Mouse (Mus musculus) induced T-regulatory cell, adult 2 months (primary cell): Measurements from ENCODE around the gene Cfap298.

Experiments used
- DNase-seq: peaks from one replicate; pipeline ENCODE4 v3.0.0-alpha.2; 2012; ENCODE audit warnings: low read depth

The Cfap298 gene

GRCm38 (mm10) chr16:90911766-90912165 lies 23.1 kb downstream of the Cfap298 start:
- DNase-seq: no peak

GRCm38 (mm10) chr16:90910855-90911533 lies 23.9 kb downstream of the Cfap298 start:
- no peak for DNase-seq

DNA sequence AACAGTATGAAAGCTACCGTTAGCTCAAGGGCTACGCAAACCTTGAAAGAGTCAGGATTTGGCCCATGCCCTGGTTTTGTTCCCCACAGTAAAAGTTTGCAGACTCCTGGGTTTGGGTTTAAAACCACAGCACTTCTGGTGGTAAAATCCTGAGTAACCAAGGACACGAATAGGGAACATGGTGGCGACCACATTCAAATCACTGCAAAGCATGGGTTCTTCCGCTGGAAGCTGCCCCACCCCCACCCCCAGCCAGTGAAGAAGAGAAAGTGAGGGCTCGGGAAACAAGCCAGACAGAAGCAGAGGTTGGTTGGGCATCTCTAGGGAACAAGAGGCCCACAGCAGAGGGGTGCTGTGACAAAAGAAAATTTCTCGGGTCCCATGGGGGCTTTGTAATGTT lies 27.7 kb downstream of the Cfap298 start:
- no peak for DNase-seq

DNA sequence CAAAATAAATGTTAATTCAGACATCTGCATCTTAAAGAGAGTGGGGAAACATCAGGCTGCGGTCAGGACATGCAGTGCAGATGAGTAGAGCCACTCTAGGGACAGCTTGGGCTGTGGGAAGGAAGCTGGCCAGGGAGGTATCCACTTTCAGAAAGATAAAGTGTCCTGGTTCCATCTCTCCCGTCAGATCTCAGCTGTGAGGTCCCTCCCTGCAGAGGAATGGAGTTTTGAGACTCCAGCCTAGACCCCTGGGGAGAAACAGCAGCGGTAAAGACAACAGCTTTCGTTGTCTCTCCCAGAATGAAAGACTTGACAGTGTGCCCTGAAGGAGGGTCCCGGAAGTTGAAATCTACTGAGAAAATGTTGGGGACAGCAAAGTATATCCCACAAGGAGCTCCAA lies 31.6 kb downstream of the Cfap298 start:
- DNase-seq: no peak

DNA sequence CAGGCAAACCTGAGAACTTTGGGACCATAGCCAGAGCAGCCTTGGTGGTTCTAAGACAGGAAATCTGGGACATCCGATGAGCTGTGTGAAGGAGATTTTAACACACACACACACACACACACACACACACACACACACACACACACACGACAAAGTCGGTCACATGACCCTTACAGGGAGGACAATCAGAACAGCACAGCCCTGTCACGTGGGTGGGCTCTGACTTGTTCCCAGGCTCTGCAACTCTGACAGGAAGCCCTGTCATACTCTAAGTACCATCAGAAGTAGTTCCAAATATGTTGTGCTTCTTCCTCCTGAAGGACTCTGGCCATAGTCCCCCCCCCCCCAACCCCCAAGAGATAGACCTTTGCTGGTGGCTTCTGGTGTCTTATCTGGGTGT lies 33.5 kb downstream of the Cfap298 start:
- no peak for DNase-seq

DNA sequence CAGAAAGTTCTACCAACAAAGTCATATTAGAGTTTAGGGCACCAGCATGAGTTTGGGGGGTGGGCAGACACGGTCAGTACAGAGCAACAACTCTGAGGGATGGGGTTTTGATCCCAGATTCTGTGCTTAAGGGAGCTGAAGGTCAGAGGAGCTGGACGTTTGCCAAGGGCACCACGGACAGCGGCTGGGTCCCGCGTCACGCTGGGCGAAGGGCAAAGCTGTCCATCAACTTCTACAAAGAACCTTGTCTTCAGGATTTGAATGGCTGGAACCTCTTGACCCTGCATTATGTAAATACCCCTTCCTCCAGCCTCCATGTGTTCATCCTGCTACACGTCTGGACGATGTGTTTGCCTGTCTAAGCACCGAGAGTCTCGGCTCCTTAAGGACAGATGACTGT lies 35.4 kb downstream of the Cfap298 start:
- no peak for DNase-seq

DNA sequence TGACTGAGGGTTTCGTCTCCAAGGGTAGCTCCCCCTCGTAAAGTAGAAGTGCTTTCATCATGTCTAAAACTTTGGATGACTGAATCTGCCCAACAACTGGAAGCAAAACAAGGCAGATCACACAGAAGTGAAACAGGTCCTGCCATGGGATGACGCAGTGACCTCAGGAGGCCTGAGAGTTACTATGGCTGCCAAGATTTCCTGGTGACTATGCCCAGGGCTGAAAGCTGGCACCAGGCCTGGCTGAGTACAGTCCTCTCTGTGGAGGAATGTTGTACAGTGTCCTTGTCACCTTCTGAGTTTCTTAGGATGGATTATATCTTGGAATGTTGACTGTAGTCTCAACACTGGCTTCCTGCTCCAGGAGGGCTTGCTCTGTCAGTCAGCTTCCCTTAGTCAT lies 37.3 kb downstream of the Cfap298 start:
- DNase-seq: no peak

GRCm38 (mm10) chr16:90893792-90894191 lies 41.1 kb downstream of the Cfap298 start:
- peak; percentile 15 for DNase-seq

DNA sequence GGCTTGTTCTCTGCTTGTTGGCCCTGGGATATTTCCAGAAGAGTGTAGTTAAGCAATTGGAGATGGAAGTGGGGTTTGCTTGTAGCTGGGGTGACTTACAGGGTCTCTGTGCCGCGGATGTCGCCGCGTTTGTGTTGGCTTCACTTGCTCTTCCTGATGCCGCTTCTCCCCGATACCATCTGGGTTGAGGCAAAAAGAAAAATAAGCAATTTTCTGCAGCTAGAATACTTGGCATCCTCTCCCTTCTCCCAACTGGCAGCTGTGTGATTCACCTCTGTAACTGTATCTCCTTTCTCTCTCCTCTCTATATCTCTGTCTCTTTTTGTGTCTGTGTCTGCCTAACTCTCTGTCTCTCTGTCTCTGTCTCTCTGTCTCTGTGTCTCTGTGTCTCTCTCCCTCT lies 41.9 kb downstream of the Cfap298 start:
- DNase-seq: no peak

DNA sequence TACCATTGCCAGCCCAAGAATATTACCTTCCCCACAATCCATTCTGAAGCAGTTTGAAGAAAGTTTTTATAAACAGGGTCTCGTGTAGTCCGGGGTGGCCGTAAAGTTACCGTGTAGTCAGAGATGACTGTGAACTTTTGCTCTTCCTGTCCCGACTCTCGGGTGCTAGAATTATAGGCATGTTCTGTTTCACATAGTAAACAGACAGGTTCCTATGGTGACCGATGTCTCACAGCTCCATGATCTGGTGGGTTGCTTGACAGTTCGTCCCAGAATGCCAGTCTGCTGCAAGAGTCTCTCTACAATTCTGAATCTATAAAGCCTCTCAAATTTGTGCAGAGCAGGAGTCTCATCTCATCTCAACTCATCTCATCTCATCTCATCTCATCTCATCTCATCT lies 42.8 kb downstream of the Cfap298 start:
- DNase-seq: peak; percentile 6

- no peak for DNase-seq
Observed at GRCm38 (mm10) chr16:90891601-90892000, 43.3 kb downstream of the Cfap298 start.

- no peak for DNase-seq
Observed at GRCm38 (mm10) chr16:90890683-90891082, 44.2 kb downstream of the Cfap298 start.

DNA sequence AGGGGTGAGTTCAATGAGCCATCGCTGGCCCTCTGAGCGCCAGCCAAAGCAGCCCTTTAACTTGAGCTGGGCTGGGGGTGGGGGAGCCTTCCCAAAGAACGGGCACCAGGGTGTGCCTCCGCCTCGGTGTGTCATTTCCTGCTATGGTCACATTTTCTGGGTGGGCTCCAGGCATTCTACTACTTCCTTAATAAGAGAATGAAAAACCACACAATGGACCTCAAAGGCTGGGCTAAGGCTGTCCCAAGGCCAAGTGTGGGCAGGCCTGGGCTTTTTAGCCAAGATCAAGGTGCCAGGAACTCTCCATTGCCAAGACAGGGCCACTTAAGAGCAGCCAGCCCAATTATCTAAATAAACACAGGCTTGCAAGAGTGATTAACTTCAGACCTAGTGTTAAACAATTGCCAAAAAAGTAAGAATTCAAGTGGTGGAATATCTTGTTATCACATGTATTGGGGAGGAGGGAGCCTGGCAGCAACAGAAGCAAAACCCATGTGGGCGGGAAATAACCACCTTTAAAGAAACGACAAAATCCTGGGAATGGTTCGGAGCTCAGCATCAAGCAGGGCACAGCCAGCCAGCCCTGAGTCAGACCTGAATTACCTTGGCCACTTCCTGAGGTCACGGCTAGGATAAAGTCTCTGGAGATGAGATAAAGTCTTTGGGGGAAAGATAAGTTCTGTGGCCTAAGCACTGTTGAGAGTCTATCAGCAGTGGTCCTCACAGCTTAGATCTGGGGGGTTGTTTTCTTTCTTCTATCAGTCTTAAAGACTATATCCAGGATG lies 48.9 kb downstream of the Cfap298 start:
- no peak for DNase-seq

- no peak for DNase-seq
Observed at GRCm38 (mm10) chr16:90885351-90885750, 49.6 kb downstream of the Cfap298 start.

- no peak for DNase-seq
Observed at GRCm38 (mm10) chr16:90882501-90882977, 52.4 kb downstream of the Cfap298 start.

DNA sequence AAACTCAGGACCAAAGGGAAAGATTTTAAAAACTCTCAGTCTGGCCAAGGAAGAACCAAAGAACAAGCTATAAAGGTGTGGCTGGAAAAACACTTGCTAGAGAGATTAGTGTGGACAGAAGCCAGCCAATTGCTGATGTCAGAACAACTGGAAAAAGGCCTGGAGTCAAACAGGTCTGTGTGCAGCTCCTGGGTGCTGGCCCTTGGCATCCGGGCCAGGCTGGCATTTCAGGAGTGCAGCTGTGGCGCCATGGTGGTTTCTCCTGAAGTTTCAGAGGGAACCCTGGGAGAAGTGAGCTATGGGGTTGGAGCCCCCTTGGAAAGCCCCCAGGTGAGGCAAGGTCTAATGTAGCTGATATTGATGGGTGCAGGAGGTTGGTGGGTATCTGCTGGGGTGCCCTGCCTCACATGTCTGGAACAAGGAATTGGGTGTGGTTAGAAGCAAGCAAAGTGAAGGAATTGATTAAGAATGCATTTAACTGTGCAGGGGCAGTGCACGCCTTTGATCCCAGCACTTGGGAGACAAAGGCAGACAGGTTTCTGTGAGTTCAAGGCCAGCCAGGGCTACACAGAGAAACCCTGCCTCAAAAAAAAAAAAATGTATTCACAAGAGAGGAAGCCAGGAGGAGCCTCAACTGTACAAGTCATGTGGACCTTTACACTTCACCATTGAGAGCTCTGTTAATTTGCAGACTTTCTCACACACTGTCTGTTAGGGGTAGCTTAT lies 56.6 kb downstream of the Cfap298 start:
- no peak for DNase-seq
